Mouse (Mus musculus): Measurements from ENCODE around the gene Vmn2r62. TPM values are rescaled to one million over a fixed set of nuclear protein-coding genes. Genes with fewer than 3 reads are reported as not detected.

Gene Vmn2r62
- not detected for total RNA-seq (2023)

GRCm38 (mm10) chr7:42793425-42793824 lies at the start of gene Vmn2r62:
TSS of gene Vmn2r62 (minus strand) at chr7:42793525.

GRCm38 (mm10) chr7:42726917-42727316 lies 66.4 kb downstream of the Vmn2r62 start, which contains the start of gene Gm17067:
TSS of gene Gm17067 (minus strand) at chr7:42727017.

Other genes with a start within 250 kb of the Vmn2r62 start
- not detected for gene Gm21028, start 214.9 kb downstream of the Vmn2r62 start, total RNA-seq (2023)
- gene Zfp977, start 201.0 kb downstream of the Vmn2r62 start, total RNA-seq (2023): not detected
- gene Zfp976, start 150.9 kb downstream of the Vmn2r62 start, total RNA-seq (2023): under 1 TPM; 0.73 to 0.79 TPM
- 1 to 10 TPM; 1.1 to 1.6 TPM for gene Zfp975, start 100.8 kb downstream of the Vmn2r62 start, total RNA-seq (2023)
- not detected for gene Gm17067, start 66.5 kb downstream of the Vmn2r62 start, total RNA-seq (2023)
- gene Gm2381, start 73.7 kb upstream of the Vmn2r62 start, total RNA-seq (2023): not detected
- not detected for gene Vmn2r63, start 140.3 kb upstream of the Vmn2r62 start, total RNA-seq (2023)
- gene Gm9268, start 225.2 kb upstream of the Vmn2r62 start, total RNA-seq (2023): not detected